Mouse (Mus musculus) limb, embryonic 12.5 days (tissue): ENCODE data around the gene Hoxc10. TPM values are rescaled to one million over a fixed set of nuclear protein-coding genes. Genes with fewer than 3 reads are reported as not detected.

Experiments
- ATAC-seq: fragments of 200-750 bp; cut with Nextera tagmentation; 2 replicates; pipeline ENCODE4 v1.8.0; 2017; ENCODE audit warnings: low read depth, moderate TSS enrichment; ENCODE audit not compliant: insufficient number of reproducible peaks, insufficient read depth, low FRiP score, low TSS enrichment
- H3K27ac ChIP-seq: fragments of 300-500 bp; sonication (generic); 2 replicates; pipeline ENCODE4 v1.5.1; 2016; ENCODE audit warnings: mild to moderate bottlenecking, moderate library complexity
- H3K27me3 ChIP-seq: fragments of 300-500 bp; sonication (generic); 2 replicates; pipeline ENCODE4 v1.6.1; 2016; ENCODE audit warnings: mild to moderate bottlenecking, moderate library complexity
- H3K36me3 ChIP-seq: fragments of 300-500 bp; sonication (generic); 2 replicates; pipeline ENCODE4 v1.6.1; 2016; ENCODE audit warnings: mild to moderate bottlenecking, moderate library complexity
- H3K4me1 ChIP-seq: fragments of 300-500 bp; sonication (generic); replicated peaks from 2 replicates; pipeline ENCODE4 v1.6.1; 2016
- H3K4me2 ChIP-seq: fragments of 300-500 bp; sonication (generic); 2 replicates; pipeline ENCODE4 v1.6.1; 2016; ENCODE audit warnings: mild to moderate bottlenecking, moderate library complexity
- H3K4me3 ChIP-seq: fragments of 300-500 bp; sonication (generic); replicated peaks from 2 replicates; pipeline ENCODE4 v1.5.1; 2016; ENCODE audit warnings: mild to moderate bottlenecking
- H3K9ac ChIP-seq: fragments of 300-500 bp; sonication (generic); replicated peaks from 2 replicates; pipeline ENCODE4 v1.6.1; 2016; ENCODE audit warnings: mild to moderate bottlenecking, moderate library complexity
- H3K9me3 ChIP-seq: fragments of 300-500 bp; sonication (generic); 2 replicates; pipeline ENCODE4 v1.6.1; 2016; ENCODE audit warnings: mild to moderate bottlenecking, moderate library complexity
- WGBS: fragments of 180-500 bp; shearing (Covaris S2); methylation state at CpG from one replicate; pipeline ENCODE4 v1.1.7; 2016; 5-methylcytosine and 5-hydroxymethylcytosine counted together
- polyA plus RNA-seq: library from polyadenylated mRNA; unstranded; fragments of >200 nt; fragmentation: Nextera tagmentation; extraction: Ambion mirVana; gene quantifications from 2 replicates; pipeline ENCODE4 v1.2.1, GENCODE M21; 2016

Hoxc10 gene
- polyA plus RNA-seq: 20.7 and 21.2 TPM in 2 replicates

GRCm38 (mm10) chr15:102966776-102967311 is at the start of gene Hoxc10:
TSS of gene Hoxc10 (plus strand) at chr15:102966796.
- H3K4me2 ChIP-seq: peak within 1 kb of the TSS; percentile 61
- no peaks in the 10 kb centered on the region for H3K9me3 ChIP-seq
- H3K27me3 ChIP-seq: peaks cover 87% of the 10 kb centered on the region
- H3K27ac ChIP-seq: peak within 1 kb of the TSS; percentile 86
- WGBS: 2% methylated on average over 27 of the region's 27 CpGs
- H3K4me1 ChIP-seq: peaks cover 34% of the 10 kb centered on the region
- peak; percentile 47 for ATAC-seq
- no peaks in the 10 kb centered on the region for H3K36me3 ChIP-seq
- H3K4me3 ChIP-seq: peak within 1 kb of the TSS; percentile 42
- peak within 1 kb of the TSS; percentile 72 for H3K9ac ChIP-seq

GRCm38 (mm10) chr15:102917972-102918572 is 48.5 kb upstream of the Hoxc10 start:
- Histone ChIP-seq H3K27me3 (peaks cover 90% of the 10 kb centered on the region), H3K4me3 (no peak overlapping the region), H3K9me3 (no peaks in the 10 kb centered on the region), H3K36me3 (no peaks in the 10 kb centered on the region), H3K4me1 (peaks cover 15% of the 10 kb centered on the region), H3K4me2 (no peak overlapping the region), H3K27ac (no peak overlapping the region), H3K9ac (no peak overlapping the region)
- no peak for ATAC-seq
- under 1% methylated on average over 20 of the region's 20 CpGs for WGBS

GRCm38 (mm10) chr15:102918611-102919265 is 47.9 kb upstream of the Hoxc10 start:
- Histone ChIP-seq H3K27ac (no peak overlapping the region), H3K9ac (no peak overlapping the region), H3K36me3 (no peaks in the 10 kb centered on the region), H3K9me3 (no peaks in the 10 kb centered on the region), H3K4me2 (no peak overlapping the region), H3K4me3 (no peak overlapping the region), H3K27me3 (peaks cover 91% of the 10 kb centered on the region), H3K4me1 (peaks cover 15% of the 10 kb centered on the region)
- no peak for ATAC-seq
- WGBS: 3% methylated on average over 7 of the region's 7 CpGs

- Histone ChIP-seq H3K27me3 (peaks cover 94% of the 10 kb centered on the region), H3K9me3 (no peaks in the 10 kb centered on the region), H3K4me1 (peaks cover 15% of the 10 kb centered on the region), H3K9ac (no peak overlapping the region), H3K4me2 (0 out of 2 replicates have a peak overlapping the region, but pooled peaks have one; percentile 46), H3K36me3 (no peaks in the 10 kb centered on the region), H3K4me3 (no peak overlapping the region), H3K27ac (no peak overlapping the region)
- ATAC-seq: no peak
- WGBS: 2% methylated on average over 12 of the region's 12 CpGs
Observed at GRCm38 (mm10) chr15:102919336-102920180, 47.0 kb upstream of the Hoxc10 start.

GRCm38 (mm10) chr15:102920619-102921018 is 46.0 kb upstream of the Hoxc10 start:
- Histone ChIP-seq H3K9me3 (no peaks in the 10 kb centered on the region), H3K27me3 (peaks cover 96% of the 10 kb centered on the region), H3K9ac (no peak overlapping the region), H3K27ac (no peak overlapping the region), H3K4me2 (peak overlapping the region; percentile 46), H3K36me3 (no peaks in the 10 kb centered on the region), H3K4me3 (peak overlapping the region; percentile 31), H3K4me1 (peaks cover 15% of the 10 kb centered on the region)
- WGBS: 0% methylated on average over 18 of the region's 20 CpGs
- peak; percentile 64 for ATAC-seq

GRCm38 (mm10) chr15:102921053-102922011 is 45.3 kb upstream of the Hoxc10 start, which contains the start of gene Hoxc13:
TSS of gene Hoxc13 (plus strand) at chr15:102921103.
- ATAC-seq: peak; percentile 35
- no peaks in the 10 kb centered on the region for H3K9me3 ChIP-seq
- H3K27me3 ChIP-seq: peaks cover 96% of the 10 kb centered on the region
- 1% methylated on average over 67 of the region's 88 CpGs for WGBS
- H3K4me2 ChIP-seq: peak within 1 kb of the TSS; percentile 46
- peak within 1 kb of the TSS; percentile 17; the same call in 1 of the 2 replicates for H3K27ac ChIP-seq
- peaks cover 15% of the 10 kb centered on the region for H3K4me1 ChIP-seq
- H3K4me3 ChIP-seq: peak within 1 kb of the TSS; percentile 31
- no peak within 1 kb of the TSS; the same call in 1 of the 2 replicates for H3K9ac ChIP-seq
- H3K36me3 ChIP-seq: no peaks in the 10 kb centered on the region

- H3K27me3 ChIP-seq: peaks cover 95% of the 10 kb centered on the region
- under 1% methylated on average over 24 of the region's 24 CpGs for WGBS
- peak; percentile 18; the same call in 1 of the 2 replicates for ATAC-seq
- H3K4me1 ChIP-seq: peaks cover 15% of the 10 kb centered on the region
- H3K27ac ChIP-seq: 0 out of 2 replicates have a peak overlapping the region, but pooled peaks have one; percentile 17
- H3K9me3 ChIP-seq: no peaks in the 10 kb centered on the region
- 0 out of 2 replicates have a peak overlapping the region, but pooled peaks have one; percentile 46 for H3K4me2 ChIP-seq
- H3K4me3 ChIP-seq: peak overlapping the region; percentile 31
- H3K36me3 ChIP-seq: no peaks in the 10 kb centered on the region
- H3K9ac ChIP-seq: no peak overlapping the region; the same call in 1 of the 2 replicates
Observed at GRCm38 (mm10) chr15:102922012-102922362, 44.6 kb upstream of the Hoxc10 start.

GRCm38 (mm10) chr15:102922636-102923500 is 43.7 kb upstream of the Hoxc10 start:
- no peak overlapping the region for H3K4me2 ChIP-seq
- H3K27me3 ChIP-seq: peaks cover 95% of the 10 kb centered on the region
- H3K9me3 ChIP-seq: no peaks in the 10 kb centered on the region
- peaks cover 15% of the 10 kb centered on the region for H3K4me1 ChIP-seq
- 12% methylated on average over 6 of the region's 6 CpGs for WGBS
- H3K4me3 ChIP-seq: 0 out of 2 replicates have a peak overlapping the region, but pooled peaks have one; percentile 11
- no peak for ATAC-seq
- H3K9ac ChIP-seq: no peak overlapping the region
- H3K27ac ChIP-seq: no peak overlapping the region
- H3K36me3 ChIP-seq: no peaks in the 10 kb centered on the region

GRCm38 (mm10) chr15:102927032-102927645 is 39.5 kb upstream of the Hoxc10 start:
- WGBS: 3% methylated on average over 40 of the region's 40 CpGs
- ATAC-seq: no peak

More at GRCm38 (mm10) chr15:102927032-102927645, 39.5 kb upstream of the Hoxc10 start:
- H3K27ac ChIP-seq: no peak overlapping the region
- no peaks in the 10 kb centered on the region for H3K9me3 ChIP-seq
- H3K4me2 ChIP-seq: no peak overlapping the region
- H3K27me3 ChIP-seq: peaks cover 95% of the 10 kb centered on the region
- H3K36me3 ChIP-seq: no peaks in the 10 kb centered on the region
- peaks cover 6% of the 10 kb centered on the region for H3K4me1 ChIP-seq
- H3K4me3 ChIP-seq: no peak overlapping the region
- H3K9ac ChIP-seq: no peak overlapping the region
